Mouse (Mus musculus): ENCODE results near the gene Ptprm.

DNA sequence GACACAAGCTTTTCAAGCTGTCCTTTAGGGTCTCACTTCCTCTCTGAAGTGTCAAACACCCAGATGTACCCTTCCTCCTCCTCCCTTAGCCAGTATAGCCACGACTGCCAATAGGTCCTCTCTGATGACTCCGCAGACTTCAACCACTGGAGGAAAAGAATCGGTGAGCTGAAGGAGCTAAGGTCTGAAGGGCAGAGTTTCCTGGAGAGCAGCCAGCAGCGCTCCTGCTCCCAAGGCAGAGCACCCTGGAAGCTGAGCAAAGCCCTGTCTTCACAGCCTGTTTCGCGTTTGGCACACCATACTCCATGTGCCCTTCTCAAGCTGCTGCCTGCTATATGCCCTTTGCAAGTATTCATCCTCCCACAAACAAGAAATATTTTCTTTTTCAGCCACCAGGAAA, 252.2 kb downstream of the Ptprm start:
- no peak for TF ChIP-seq CTCF (IDR thresholded peaks at IDR 0.05; ENCODE audit: low read depth)
- TF ChIP-seq EP300 (IDR thresholded peaks at IDR 0.05; ENCODE audit: low read depth): no peak
